Mouse (Mus musculus) right cerebral cortex, postnatal 10 days (tissue): ENCODE measurements around the gene Gm17334.
"Not testable (repeated sequence)": the region's sequence is repeated elsewhere in the genome, so short reads cannot be mapped to it uniquely, and the experiment has no call there.

Source experiments
- DNase-seq, 2 experiments: peaks; one replicate each; pipeline ENCODE4 v3.0.0; 2021; ENCODE audit warnings: low spot score in 2 of 2

Gm17334 gene

GRCm38 (mm10) chr11:53771001-53771744 lies 1.8 kb downstream of the Gm17334 start:
- peak in 1 of 2 experiments; percentile 30 for DNase-seq

GRCm38 (mm10) chr11:53770125-53770791 lies 2.7 kb downstream of the Gm17334 start:
- DNase-seq = peak; percentile 65 to 73

GRCm38 (mm10) chr11:53769760-53770124 lies 3.2 kb downstream of the Gm17334 start, which contains the start of gene Irf1:
Gene Irf1, plus strand, starts transcription at chr11:53770014.
- DNase-seq = peak; percentile 92 to 93

GRCm38 (mm10) chr11:53769185-53769576 lies 3.8 kb downstream of the Gm17334 start:
- no peak for DNase-seq

- DNase-seq = no peak
Observed at GRCm38 (mm10) chr11:53768422-53769184, 4.4 kb downstream of the Gm17334 start.

GRCm38 (mm10) chr11:53764581-53764980 lies 8.4 kb downstream of the Gm17334 start:
- DNase-seq = no peak

GRCm38 (mm10) chr11:53763496-53764140 lies 9.4 kb downstream of the Gm17334 start:
- peak; percentile 83 to 84 for DNase-seq

- DNase-seq = peak; percentile 55 to 60
Observed at GRCm38 (mm10) chr11:53762827-53763495, 10.0 kb downstream of the Gm17334 start.

GRCm38 (mm10) chr11:53762426-53762825 lies 10.6 kb downstream of the Gm17334 start:
- no peak for DNase-seq

GRCm38 (mm10) chr11:53761822-53762221 lies 11.2 kb downstream of the Gm17334 start:
- peak; percentile 57 to 70 for DNase-seq

- DNase-seq = no peak
Observed at GRCm38 (mm10) chr11:53761284-53761683, 11.7 kb downstream of the Gm17334 start.

- DNase-seq = no peak
Observed at GRCm38 (mm10) chr11:53759545-53760406, 13.2 kb downstream of the Gm17334 start.

GRCm38 (mm10) chr11:53758791-53759351 lies 14.1 kb downstream of the Gm17334 start:
- DNase-seq = no peak

- not testable (repeated sequence) for DNase-seq
Observed at GRCm38 (mm10) chr11:53758033-53758432, 15.0 kb downstream of the Gm17334 start.

- no peak for DNase-seq
Observed at GRCm38 (mm10) chr11:53757612-53758011, 15.4 kb downstream of the Gm17334 start.

- DNase-seq = no peak
Observed at GRCm38 (mm10) chr11:53755011-53755595, 17.9 kb downstream of the Gm17334 start.

GRCm38 (mm10) chr11:53749716-53750352 lies 23.2 kb downstream of the Gm17334 start:
- no peak for DNase-seq

GRCm38 (mm10) chr11:53749306-53749705 lies 23.7 kb downstream of the Gm17334 start:
- no peak for DNase-seq

- no peak for DNase-seq
Observed at GRCm38 (mm10) chr11:53748614-53749013, 24.4 kb downstream of the Gm17334 start.
